Mouse (Mus musculus): ENCODE measurements around the gene Washc1.
"Not testable (repeated sequence)": the region's sequence is repeated elsewhere in the genome, so short reads cannot be mapped to it uniquely, and the experiment has no call there.

Gene Washc1

GRCm38 (mm10) chr17:66112166-66112565, 821 bp downstream of the Washc1 start:
- no peak for DNase-seq (ENCODE audit: low spot score)

- DNase-seq (ENCODE audit: low spot score), result no peak
These were observed 7.6 kb downstream of the Washc1 start for GRCm38 (mm10) chr17:66118991-66119390.

DNA sequence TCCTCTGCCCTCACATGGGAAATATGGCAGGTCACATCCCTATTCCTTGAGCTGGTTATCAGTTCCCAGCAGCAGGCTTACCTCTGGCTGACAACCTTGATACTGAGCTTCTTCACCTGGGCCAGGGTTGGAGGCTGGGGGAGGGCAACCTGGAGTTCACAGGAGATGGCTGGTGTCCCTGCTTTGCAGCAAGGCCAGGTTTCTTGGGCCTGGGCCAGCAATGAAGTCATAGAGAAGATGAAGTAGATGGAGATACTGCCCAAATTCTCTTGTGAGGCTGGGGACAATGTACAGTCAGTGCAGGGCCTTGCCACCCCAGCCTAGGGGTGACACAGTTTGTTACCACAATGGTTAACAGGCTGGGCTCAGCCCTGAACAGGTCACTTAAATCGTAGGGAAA, 9.4 kb downstream of the Washc1 start:
- no peak for DNase-seq (ENCODE audit: low spot score)

DNA sequence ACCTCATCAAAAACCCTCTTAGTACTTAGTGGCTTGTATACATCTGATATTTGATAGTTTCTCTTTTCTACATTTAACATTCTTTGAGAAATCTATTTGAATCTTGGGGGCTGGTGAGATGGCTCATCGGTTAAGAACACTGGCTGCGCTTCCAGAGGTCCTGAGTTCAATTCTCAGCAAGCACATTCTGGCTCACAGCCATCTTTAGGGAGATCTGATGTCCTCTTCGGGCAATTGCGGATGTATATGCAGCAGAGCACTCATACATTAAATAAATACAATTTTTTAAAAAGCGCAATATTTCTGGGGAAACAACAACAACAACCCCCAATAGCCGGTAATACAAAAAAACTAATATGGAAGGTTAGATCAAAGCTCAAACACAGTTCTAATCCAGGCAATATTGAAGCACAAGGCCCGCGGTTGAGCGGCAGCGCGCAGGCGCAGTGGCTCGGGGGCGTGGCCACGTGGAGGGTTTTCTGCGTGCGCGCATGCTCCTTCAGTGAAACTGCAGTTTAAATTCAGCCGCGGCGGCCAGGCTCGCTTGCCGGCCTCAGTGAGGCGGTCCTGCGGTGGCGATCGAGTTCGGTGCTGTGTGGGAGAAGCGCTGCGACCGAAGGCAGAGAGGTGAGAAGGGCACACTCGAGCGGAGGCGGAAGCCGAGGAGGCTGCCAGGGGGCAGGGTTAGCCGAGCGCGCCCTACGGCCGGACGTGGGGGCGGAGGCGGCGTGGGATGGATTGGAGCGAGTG, 11.9 kb downstream of the Washc1 start, which contains the start of gene Ddx11:
Ddx11 (plus strand) TSS at position 455 of the 750 bp plus-strand sequence.
- DNase-seq (ENCODE audit: low spot score), result peak; percentile 98

GRCm38 (mm10) chr17:66123816-66124610, 12.7 kb downstream of the Washc1 start:
- no peak for DNase-seq (ENCODE audit: low spot score)

- no peak for DNase-seq (ENCODE audit: low spot score)
These were observed 13.9 kb downstream of the Washc1 start for GRCm38 (mm10) chr17:66125211-66125610.

- DNase-seq (ENCODE audit: low spot score), result no peak
These were observed 19.0 kb downstream of the Washc1 start for GRCm38 (mm10) chr17:66130371-66130770.

- no peak for DNase-seq (ENCODE audit: low spot score)
These were observed 19.9 kb downstream of the Washc1 start for GRCm38 (mm10) chr17:66131212-66131611.

GRCm38 (mm10) chr17:66152706-66153662, 41.6 kb downstream of the Washc1 start:
- not testable (repeated sequence) for DNase-seq (ENCODE audit: low spot score)

DNA sequence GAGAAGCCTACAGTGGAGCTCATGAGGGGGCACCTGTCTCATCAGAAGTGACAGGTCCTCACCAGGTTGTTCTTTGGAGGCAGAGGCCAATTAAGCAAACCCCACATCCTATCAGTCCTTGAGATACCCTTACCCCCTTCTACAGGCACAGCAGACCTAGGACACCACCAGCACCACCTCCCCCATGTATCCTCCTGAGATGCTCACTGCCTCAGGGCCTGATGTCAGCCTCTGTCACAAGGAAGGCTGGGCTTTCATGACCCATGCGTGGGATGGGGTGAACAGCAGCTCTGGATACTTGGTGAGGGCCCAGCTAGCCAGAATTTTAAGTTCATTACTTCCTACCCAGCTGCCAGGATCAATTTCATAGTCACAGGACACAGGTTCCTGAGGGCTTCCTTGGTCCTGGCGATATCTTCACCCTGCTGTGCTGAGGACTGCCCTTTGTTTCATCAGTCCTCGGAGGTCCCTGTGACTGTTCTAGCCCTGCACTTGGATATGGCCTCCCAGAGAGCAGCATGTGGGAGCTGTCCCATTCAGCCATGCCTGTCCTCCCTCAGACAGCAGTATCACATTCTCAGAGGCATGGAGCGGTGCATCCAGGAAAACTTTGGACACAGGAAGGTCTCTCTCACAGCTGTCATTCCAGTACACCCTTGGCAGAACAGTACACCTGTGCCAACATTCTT, 42.5 kb downstream of the Washc1 start:
- DNase-seq (ENCODE audit: low spot score), result not testable (repeated sequence)

DNA sequence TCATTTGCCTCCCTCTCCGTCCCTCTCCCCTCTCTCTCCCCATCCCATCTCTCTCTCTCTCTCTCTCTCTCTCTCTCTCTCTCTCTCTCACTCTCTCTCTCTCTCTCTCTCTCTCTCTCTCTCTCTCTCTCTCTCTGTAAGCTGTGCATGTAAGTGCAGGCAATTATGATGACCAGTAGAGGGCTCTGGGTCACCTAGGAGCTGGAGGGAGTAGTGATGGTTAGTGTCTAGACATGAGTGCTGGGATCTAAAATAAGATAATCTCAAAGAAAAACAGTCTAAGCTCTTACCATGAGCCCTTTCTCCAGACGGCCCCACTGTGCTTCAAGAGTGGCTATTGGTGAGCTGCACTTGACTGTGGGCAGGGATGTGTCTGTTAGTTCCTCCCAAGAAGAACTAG, 43.5 kb downstream of the Washc1 start:
- no peak for DNase-seq (ENCODE audit: low spot score)

GRCm38 (mm10) chr17:66158271-66158670, 46.9 kb downstream of the Washc1 start:
- DNase-seq (ENCODE audit: low spot score), result no peak

DNA sequence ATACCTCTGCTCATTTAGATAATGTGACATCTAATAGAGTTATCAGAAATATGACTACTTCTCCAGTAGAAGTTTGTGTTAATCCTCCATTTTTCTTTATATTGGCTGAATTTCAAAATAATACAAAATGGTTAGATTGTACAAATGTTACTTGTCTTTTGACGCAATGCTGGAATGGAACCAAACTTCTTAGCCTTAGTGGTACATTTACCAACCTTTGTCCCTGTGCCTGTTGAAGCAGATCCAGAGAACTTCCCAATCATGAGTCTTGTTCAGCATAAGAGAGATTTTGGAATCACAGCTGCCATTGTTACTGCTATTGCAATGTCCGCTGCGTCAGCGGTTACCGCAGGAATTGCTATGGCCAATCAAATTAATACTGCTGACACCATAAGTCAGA, 55.8 kb downstream of the Washc1 start:
- not testable (repeated sequence) for DNase-seq (ENCODE audit: low spot score)

All from testis, postnatal 10 days (tissue).